Mouse (Mus musculus) thymus, postnatal 0 days (tissue): ENCODE measurements around the gene Ankfn1. TPM values are rescaled to one million over a fixed set of nuclear protein-coding genes. Genes with fewer than 3 reads are reported as not detected.

Experiments
- DNase-seq: peaks from one replicate; pipeline ENCODE4 v3.0.0-alpha.2; 2015; ENCODE audit warnings: low spot score
- polyA plus RNA-seq: library from polyadenylated mRNA; unstranded; fragments of >200 nt; fragmentation: Nextera tagmentation; extraction: Ambion mirVana; gene quantifications from 2 replicates; pipeline ENCODE4 v1.2.1, GENCODE M21; 2015

Gene Ankfn1
- polyA plus RNA-seq, 1 experiment from 2014 or later = 0.05 TPM

GRCm38 (mm10) chr11:89381782-89382633 is 395.4 kb downstream of the Ankfn1 start:
- DNase-seq = no peak

- DNase-seq = no peak
These were observed 406.5 kb downstream of the Ankfn1 start for GRCm38 (mm10) chr11:89370941-89371340.

GRCm38 (mm10) chr11:89370373-89370772 is 407.1 kb downstream of the Ankfn1 start:
- no peak for DNase-seq

GRCm38 (mm10) chr11:89363981-89364380 is 413.5 kb downstream of the Ankfn1 start:
- no peak for DNase-seq

- DNase-seq = no peak
These were observed 416.6 kb downstream of the Ankfn1 start for GRCm38 (mm10) chr11:89360895-89361294.

GRCm38 (mm10) chr11:89358546-89358945 is 418.9 kb downstream of the Ankfn1 start:
- no peak for DNase-seq

- DNase-seq = no peak
These were observed 421.0 kb downstream of the Ankfn1 start for GRCm38 (mm10) chr11:89356479-89356878.

- no peak for DNase-seq
These were observed 421.4 kb downstream of the Ankfn1 start for GRCm38 (mm10) chr11:89356018-89356417.

- no peak for DNase-seq
These were observed 437.2 kb downstream of the Ankfn1 start for GRCm38 (mm10) chr11:89340238-89340637.

Other genes with a start within 250 kb of the Ankfn1 start
- 5.0 and 5.1 TPM in 2 replicates for gene Pctp, start 225.2 kb upstream of the Ankfn1 start, polyA plus RNA-seq